Mouse (Mus musculus) cerebellum, adult 2 months (tissue): ENCODE measurements around the gene Syce2. TPM values are rescaled to one million over a fixed set of nuclear protein-coding genes. Genes with fewer than 3 reads are reported as not detected.
"Not testable (repeated sequence)": the region's sequence is repeated elsewhere in the genome, so short reads cannot be mapped to it uniquely, and the experiment has no call there.

Source experiments
- DNase-seq, 2 experiments: peaks; one replicate each; pipeline ENCODE4 v3.0.0; 2021
- H3K27ac ChIP-seq: fragments of 200-500 bp; 2 replicates; pipeline ENCODE4 v1.5.1; 2012; ENCODE audit warnings: low read length, control low read depth, inconsistent platforms; ENCODE audit not compliant: insufficient read depth
- H3K27me3 ChIP-seq: fragments of 200-500 bp; 2 replicates; pipeline ENCODE4 v1.6.1; 2012; ENCODE audit warnings: inconsistent platforms, mild to moderate bottlenecking, low read length, moderate library complexity; ENCODE audit not compliant: control insufficient read depth, insufficient read depth
- H3K4me1 ChIP-seq: fragments of 200-500 bp; 2 replicates; pipeline ENCODE4 v1.6.1; 2011; ENCODE audit warnings: low read length; ENCODE audit not compliant: control insufficient read depth, insufficient read depth
- H3K4me3 ChIP-seq: fragments of 200-500 bp; replicated peaks from 2 replicates; pipeline ENCODE3; 2011; ENCODE audit warnings: mild to moderate bottlenecking, low read depth, low read length, control low read depth; ENCODE audit not compliant: insufficient read depth
- CTCF ChIP-seq: fragments of 200-500 bp; IDR thresholded peaks from 2 replicates; pipeline ENCODE4 v1.5.1; 2011; ENCODE audit warnings: low read depth, mild to moderate bottlenecking, control low read depth, low read length, moderate library complexity, borderline replicate concordance; ENCODE audit not compliant: insufficient read depth
- POLR2A ChIP-seq: fragments of 200-500 bp; IDR thresholded peaks from 2 replicates; pipeline ENCODE4 v1.6.1; 2011; ENCODE audit warnings: low read length, control low read depth, borderline replicate concordance; ENCODE audit not compliant: insufficient read depth
- WGBS: fragments of 180-500 bp; shearing (Covaris S2); methylation state at CpG from one replicate; pipeline ENCODE4 v1.1.7; 2018; 5-methylcytosine and 5-hydroxymethylcytosine counted together
- polyA plus RNA-seq: library from polyadenylated mRNA; depleted of rRNA; stranded (reverse); fragments of >200 nt; gene quantifications from 2 replicates; pipeline ENCODE4 v1.2.3, GENCODE M21; 2012; rRNA removed

Gene Syce2
- 6.0 and 7.5 TPM in 2 replicates for polyA plus RNA-seq

DNA sequence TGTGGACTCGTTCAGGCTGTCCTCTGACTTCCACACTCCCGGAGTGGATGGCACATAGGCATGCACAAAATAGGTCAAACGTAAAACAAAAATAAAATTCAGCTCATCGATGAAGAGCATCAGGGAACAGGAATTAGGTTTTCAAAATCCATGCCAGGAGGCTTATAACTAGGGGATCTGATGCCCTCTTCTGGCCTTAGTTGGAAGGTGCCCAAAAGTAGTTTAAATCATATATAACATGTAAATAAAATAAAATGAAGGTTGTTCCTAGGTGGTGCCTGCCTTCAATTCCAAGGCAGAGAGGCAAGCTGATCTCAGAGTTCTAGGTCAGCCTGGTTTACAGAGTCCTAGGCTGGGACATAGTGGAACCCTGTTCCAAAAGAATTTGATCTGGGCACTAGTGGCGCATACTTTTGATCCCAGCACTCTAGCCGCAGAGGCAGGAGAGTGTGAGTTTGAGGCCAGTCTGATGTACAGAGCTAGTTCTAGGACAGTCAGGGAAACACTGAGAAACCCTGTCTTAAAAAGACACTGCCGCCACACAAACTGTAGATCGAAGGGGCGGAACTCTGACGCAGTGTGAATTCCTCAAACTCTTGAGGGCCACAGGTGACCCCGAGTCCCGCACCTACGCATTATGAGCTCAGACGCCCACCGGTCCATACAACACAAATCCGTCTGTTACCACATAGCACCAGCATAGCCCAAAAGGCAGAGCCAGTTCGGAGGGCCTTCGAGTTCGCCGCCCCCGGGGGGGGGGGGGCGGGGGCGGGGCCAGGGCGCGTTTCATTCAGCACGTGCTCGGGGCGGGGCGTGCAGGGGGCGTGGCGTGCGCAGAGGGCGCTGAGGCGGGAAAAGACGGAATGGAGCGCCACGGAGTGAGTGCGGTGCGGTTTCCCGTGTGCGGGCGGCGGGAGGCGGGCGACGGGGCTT lies at the start of gene Syce2:
Syce2 (plus strand) TSS at position 736 of the 933 bp plus-strand sequence.
- WGBS: 11% methylated on average over 43 of the region's 46 CpGs
- TF ChIP-seq POLR2A (no peak), CTCF (no peak)
- peak; percentile 61 to 62 for DNase-seq

DNA sequence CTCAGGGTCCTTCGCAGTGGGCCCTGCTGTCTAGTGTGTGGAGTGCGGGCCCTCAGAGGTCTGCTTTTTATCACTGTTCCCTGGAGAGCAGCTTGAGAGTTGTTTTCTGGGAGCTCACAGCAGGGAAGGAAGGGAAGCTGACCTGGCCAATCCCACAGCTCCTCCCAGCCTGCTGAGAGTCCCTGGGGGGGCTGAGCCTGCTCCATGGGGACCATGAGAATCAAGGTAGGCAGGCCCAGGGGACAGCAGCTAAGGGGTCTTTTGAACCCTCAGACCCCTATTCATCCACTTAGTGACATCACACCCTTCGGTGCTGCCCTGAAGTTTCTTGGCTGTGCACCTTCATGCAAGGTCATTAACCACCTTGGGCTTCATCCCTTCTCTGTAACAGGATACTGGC lies 49.2 kb upstream of the Syce2 start, which contains the start of gene Dand5:
Dand5 (minus strand) TSS at position 101 of the 400 bp plus-strand sequence.
- WGBS: 59% methylated on average over 3 of the region's 3 CpGs
- DNase-seq: no peak
- Histone ChIP-seq H3K4me1 (peaks cover 6% of the 10 kb centered on the region), H3K4me3 (peak within 1 kb of the TSS; percentile 56), H3K27ac (no peak within 1 kb of the TSS), H3K27me3 (no peaks in the 10 kb centered on the region)
- TF ChIP-seq POLR2A (no peak), CTCF (no peak)

More for the DNA sequence above, at the start of gene Syce2:
- Histone ChIP-seq H3K4me3 (peak within 1 kb of the TSS; percentile 56), H3K27me3 (no peaks in the 10 kb centered on the region), H3K27ac (no peak within 1 kb of the TSS), H3K4me1 (peaks cover 3% of the 10 kb centered on the region; the same call in 1 of the 2 replicates)

DNA sequence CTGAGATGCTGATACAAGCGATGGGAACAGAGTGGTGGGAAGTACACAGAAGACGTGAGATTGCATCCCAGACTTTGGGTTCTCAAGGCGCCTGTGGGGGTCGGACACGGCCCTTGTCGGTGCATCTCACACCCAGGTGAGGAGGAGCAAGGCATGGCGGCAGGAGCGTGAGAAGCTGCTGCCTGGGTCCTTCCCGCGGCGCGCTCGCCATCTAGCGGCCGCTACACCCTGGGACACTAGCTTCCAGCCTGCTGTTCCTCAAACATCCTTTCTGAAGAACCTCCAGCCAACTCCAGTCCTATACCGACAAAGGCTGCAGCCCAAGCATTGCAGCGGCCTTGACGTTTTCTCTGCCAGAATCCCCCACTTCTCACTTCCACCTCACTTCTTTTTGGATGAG lies 48.3 kb upstream of the Syce2 start:
- peak; percentile 78 to 81 for DNase-seq
- Histone ChIP-seq H3K4me3 (peak overlapping the region; percentile 56), H3K4me1 (peaks cover 6% of the 10 kb centered on the region), H3K27ac (no peak overlapping the region), H3K27me3 (no peaks in the 10 kb centered on the region)
- WGBS: 1% methylated on average over 18 of the region's 18 CpGs
- TF ChIP-seq POLR2A (no peak), CTCF (peak; percentile 85)

DNA sequence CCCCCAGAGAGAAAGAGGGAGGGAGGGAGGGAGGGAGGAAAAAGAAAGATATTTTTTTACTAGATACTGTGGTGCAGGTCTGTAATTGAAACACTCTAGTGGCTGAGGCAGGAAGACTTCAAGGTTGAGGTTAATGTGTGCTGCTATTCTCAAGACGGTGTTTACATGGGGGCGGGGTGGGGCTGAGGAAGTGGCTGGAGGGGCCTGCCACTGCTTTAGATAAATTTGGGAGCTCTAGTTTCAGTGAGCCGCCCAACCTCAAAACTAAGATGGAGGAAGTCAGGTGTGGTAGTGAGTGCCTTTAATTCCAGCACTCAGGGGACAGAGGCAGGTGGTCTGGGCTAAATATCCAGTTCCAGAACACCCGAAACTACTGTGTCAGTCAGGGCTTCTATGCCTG lies 46.3 kb upstream of the Syce2 start:
- Histone ChIP-seq H3K27ac (no peak overlapping the region), H3K4me3 (no peak overlapping the region), H3K27me3 (no peaks in the 10 kb centered on the region), H3K4me1 (0 out of 2 replicates have a peak, but pooled peaks cover 2% of the 10 kb centered on the region)
- WGBS: 86% methylated on average over 4 of the region's 4 CpGs
- DNase-seq: no peak
- TF ChIP-seq POLR2A (no peak), CTCF (no peak)

DNA sequence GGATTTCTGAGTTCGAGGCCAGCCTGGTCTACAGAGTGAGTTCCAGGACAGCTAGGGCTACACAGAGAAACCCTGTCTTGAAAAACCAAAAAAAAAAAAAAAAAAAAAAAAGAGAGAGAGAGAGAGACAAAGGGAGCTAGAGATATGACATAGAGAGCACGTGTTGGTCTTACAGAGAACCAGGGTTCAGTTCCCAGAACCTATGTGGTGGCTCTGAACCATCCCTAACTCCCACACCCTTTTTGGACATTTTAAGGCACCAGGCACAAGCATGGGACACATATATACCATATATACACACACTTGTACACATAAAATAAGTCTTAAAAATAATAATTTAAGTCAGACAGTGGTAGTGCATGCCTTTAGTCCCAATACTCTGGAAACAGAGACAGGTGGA lies 45.4 kb upstream of the Syce2 start:
- H3K4me1 ChIP-seq, DNase-seq, H3K4me3 ChIP-seq, H3K27ac ChIP-seq, H3K27me3 ChIP-seq: not testable (repeated sequence)
- WGBS: 84% methylated on average over 2 of the region's 2 CpGs

DNA sequence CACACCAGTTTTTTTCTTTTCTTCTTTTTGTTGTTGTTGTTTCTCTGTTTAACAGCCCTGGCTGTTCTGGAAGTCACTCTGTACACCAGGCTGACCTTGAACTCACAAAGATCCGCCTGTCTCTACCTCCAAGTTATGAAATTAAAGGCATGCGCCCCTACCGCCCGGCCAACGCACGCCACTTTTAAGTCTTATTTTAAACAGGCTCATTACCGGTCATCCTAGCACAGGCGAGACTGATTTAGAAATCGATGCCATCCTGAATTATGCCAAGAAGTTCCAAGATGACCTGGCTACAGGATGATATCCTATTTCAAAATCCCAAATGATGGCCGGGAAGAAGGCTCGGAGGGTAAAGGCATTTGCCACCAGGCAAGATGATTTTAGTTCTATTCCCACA lies 40.4 kb upstream of the Syce2 start, which contains the start of gene Gadd45gip1:
Gadd45gip1 (plus strand) TSS at position 33 of the 400 bp plus-strand sequence.
- H3K4me3 ChIP-seq: peak within 1 kb of the TSS; percentile 66
- TF ChIP-seq POLR2A (no peak), CTCF (no peak)
- H3K27me3 ChIP-seq: no peaks in the 10 kb centered on the region
- peaks cover 21% of the 10 kb centered on the region for H3K4me1 ChIP-seq
- DNase-seq: no peak
- 46% methylated on average over 11 of the region's 11 CpGs for WGBS
- H3K27ac ChIP-seq: peak within 1 kb of the TSS; percentile 90

DNA sequence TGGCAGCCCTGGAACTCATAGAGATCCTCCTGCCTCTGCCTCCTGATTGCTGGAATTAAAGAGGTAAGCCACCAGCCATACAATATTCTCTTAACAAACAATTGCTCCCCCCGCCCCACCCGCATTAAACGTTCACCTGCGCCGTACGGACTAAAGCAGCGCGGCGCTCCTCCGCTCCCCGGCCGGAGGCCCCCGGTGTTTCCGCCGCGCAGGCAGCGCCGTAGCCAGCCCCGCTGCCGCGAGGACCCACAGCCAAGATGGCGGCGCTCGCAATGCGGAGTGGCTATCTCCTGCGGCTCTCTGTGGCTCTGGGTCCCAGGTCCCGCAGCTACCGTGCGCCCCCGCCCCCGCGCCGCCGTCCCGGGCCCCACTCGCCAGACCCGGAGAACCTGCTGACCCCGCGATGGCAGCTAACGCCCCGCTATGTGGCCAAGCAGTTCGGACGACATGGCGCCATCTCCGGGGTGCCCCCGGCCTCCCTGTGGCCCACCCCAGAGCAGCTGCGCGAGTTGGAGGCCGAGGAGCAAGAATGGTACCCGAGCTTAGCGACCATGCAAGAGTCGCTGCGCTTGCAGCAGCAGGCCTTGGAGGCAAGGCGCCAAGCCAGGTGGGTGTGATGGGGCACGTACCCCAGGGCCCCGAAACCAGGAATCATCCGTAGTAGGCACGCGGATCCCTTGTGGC lies 39.7 kb upstream of the Syce2 start:
- WGBS: under 1% methylated on average over 59 of the region's 59 CpGs
- peak; percentile 85 to 88 for DNase-seq
- H3K27me3 ChIP-seq: no peaks in the 10 kb centered on the region
- TF ChIP-seq POLR2A (peak; percentile 69), CTCF (no peak)
- peak overlapping the region; percentile 66 for H3K4me3 ChIP-seq
- peaks cover 24% of the 10 kb centered on the region for H3K4me1 ChIP-seq
- peak overlapping the region; percentile 90 for H3K27ac ChIP-seq
